ENCODE assay signal across 21 mouse cellular contexts in the genomic region with DNA sequence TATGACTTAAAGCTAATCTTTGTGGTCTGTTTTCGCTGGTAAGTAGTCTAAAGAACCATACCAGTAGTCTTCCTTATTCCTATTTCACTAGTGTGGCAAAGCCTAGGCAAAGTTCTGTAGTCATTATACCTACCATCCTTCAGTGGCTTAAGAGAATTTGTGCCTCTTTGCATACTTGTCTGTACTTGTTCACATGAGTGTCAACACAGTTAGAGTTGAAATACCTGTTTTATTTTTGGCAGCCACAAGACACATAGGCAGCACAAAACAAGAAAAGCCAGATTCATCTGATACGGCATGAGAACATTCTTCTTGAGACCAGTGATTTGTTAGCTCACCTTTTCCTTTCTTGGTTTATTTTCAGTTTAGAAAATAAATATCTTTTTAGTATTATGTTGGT. TPM values are rescaled to one million over a fixed set of nuclear protein-coding genes. Genes with fewer than 3 reads are reported as not detected.
DNase-seq lines count a peak whose midpoint lies in the region; ATAC-seq and TF ChIP-seq lines count a peak whose summit lies in the region.
"Had no signal": no experiment of that assay in that cellular context is flagged by ENCODE, and none has a peak within 500 bp of the region (broad histone marks: within the 10 kb centered on the region; RNA-seq: fewer than 3 reads in every experiment).

No protein-coding gene starts in this region.

- TF ChIP-seq POLR2A in kidney, adult 2 months (IDR thresholded peaks at IDR 0.05; ENCODE audit: low read depth, low read length) = no peak

- 75% methylated on average over 2 of the region's 2 CpGs for WGBS in kidney, adult 2 months
- WGBS in lung, embryonic 16.5 days = 73% methylated on average over 2 of the region's 2 CpGs

- H3K9ac ChIP-seq in lung, embryonic 16.5 days (ENCODE audit: low read length) = no peak overlapping the region
- H3K9ac ChIP-seq: forebrain, embryonic 12.5 days; heart, embryonic 12.5 days; hindbrain, embryonic 12.5 days had no signal

- H3K9me3 ChIP-seq in lung, embryonic 16.5 days (ENCODE audit: control insufficient read depth, low read length) = no peaks in the 10 kb centered on the region
- H3K9me3 ChIP-seq: forebrain, embryonic 12.5 days; heart, embryonic 12.5 days; hindbrain, embryonic 12.5 days had no signal

- TF ChIP-seq CTCF in kidney, adult 2 months (conservative IDR thresholded peaks at IDR 0.05; ENCODE audit: insufficient read depth, insufficient read length, low read depth, low read length) = no peak

- ATAC-seq in lung, embryonic 16.5 days (ENCODE audit: low read depth) = peak; percentile 59; the same call in 1 of the 2 replicates
- no peak for ATAC-seq in megakaryocyte-erythroid progenitor cell, adult 5-6 weeks (replicated peaks; ENCODE audit: low FRiP score, low TSS enrichment, poor library complexity, severe bottlenecking)
- ATAC-seq: forebrain, embryonic 16.5 days; hindbrain, embryonic 16.5 days; Patski had no signal

- H3K27me3 ChIP-seq in kidney, adult 2 months (replicated peaks; ENCODE audit: control insufficient read depth, insufficient read depth, low read length) = no peaks in the 10 kb centered on the region
- H3K27me3 ChIP-seq in lung, embryonic 16.5 days (ENCODE audit: control insufficient read depth, insufficient read depth, low read depth, low read length) = no peaks in the 10 kb centered on the region
- H3K27me3 ChIP-seq: CH12.LX; forebrain, embryonic 12.5 days; heart, embryonic 12.5 days; hindbrain, embryonic 12.5 days; Patski had no signal

- peaks cover 11% of the 10 kb centered on the region; the same call in 1 of the 2 replicates for H3K4me1 ChIP-seq in kidney, adult 2 months (ENCODE audit: control insufficient read depth, insufficient read depth, low read length)
- peaks cover 2% of the 10 kb centered on the region; the same call in 1 of the 2 replicates for H3K4me1 ChIP-seq in lung, embryonic 16.5 days (replicated peaks; ENCODE audit: control insufficient read depth, insufficient read depth, low read length)

- H3K27ac ChIP-seq in kidney, adult 2 months (ENCODE audit: insufficient read depth, low read depth, low read length) = no peak overlapping the region
- no peak overlapping the region for H3K27ac ChIP-seq in lung, embryonic 16.5 days (ENCODE audit: low read length)
- H3K27ac ChIP-seq: forebrain, embryonic 12.5 days; hindbrain, embryonic 12.5 days had no signal

- H3K4me2 ChIP-seq in lung, embryonic 16.5 days (ENCODE audit: low read depth, low read length) = no peak overlapping the region
- H3K4me2 ChIP-seq: forebrain, embryonic 12.5 days; heart, embryonic 12.5 days; hindbrain, embryonic 12.5 days had no signal

- peaks cover 2% of the 10 kb centered on the region; the same call in 1 of the 2 replicates for H3K36me3 ChIP-seq in kidney, adult 2 months (ENCODE audit: control insufficient read depth, insufficient read depth, low read length)
- peaks cover 6% of the 10 kb centered on the region for H3K36me3 ChIP-seq in lung, embryonic 16.5 days (ENCODE audit: control insufficient read depth, insufficient read depth, low read length)
- H3K36me3 ChIP-seq: hindbrain, embryonic 12.5 days had no signal

- H3K4me3 ChIP-seq in kidney, adult 2 months (ENCODE audit: insufficient read depth, low read depth, low read length) = no peak overlapping the region
- no peak overlapping the region for H3K4me3 ChIP-seq in lung, embryonic 16.5 days (ENCODE audit: low read length)
- H3K4me3 ChIP-seq: forebrain, embryonic 12.5 days; heart, embryonic 12.5 days; hindbrain, embryonic 12.5 days had no signal

- peak; percentile 33 for DNase-seq in kidney, adult 2 months
- DNase-seq in kidney, postnatal 4 days = no peak
- DNase-seq in lung, postnatal 14 days = no peak
- DNase-seq in fat pad, adult 2 months (ENCODE audit: extremely low read depth, low read depth, low spot score) = peak; percentile 95
- DNase-seq in lung, postnatal 36 days = peak; percentile 68
- DNase-seq: adrenal gland, adult 2 months; adrenal gland, postnatal 25 days; cerebellum, adult 18-20 months; cerebellum, adult 9-11 months; cerebellum, postnatal 36 days; gastrocnemius, postnatal 14 days; heart, postnatal 4 days had no signal

RNA-seq across cellular contexts. Expression of gene Col4a3bp, which starts 31.8 kb away (rescaled TPM):
- 13.1 and 13.6 TPM in 2 replicates for polyA plus RNA-seq in kidney, adult 2 months (2012; rRNA removed)
- 9.2 and 10.3 TPM in 2 replicates for polyA plus RNA-seq in lung, embryonic 16.5 days (2015; fragmentation: Nextera tagmentation; extraction: Ambion mirVana)
- 24.5 and 28.2 TPM in 2 replicates for total RNA-seq in megakaryocyte-erythroid progenitor cell, adult 5-6 weeks (2014; fragmentation: Nextera tagmentation)
- 42.6 and 56.8 TPM in 2 replicates for total RNA-seq in megakaryocyte-erythroid progenitor cell, adult 5-6 weeks (2017)

RNA-seq across cellular contexts. Expression of gene Polk, which starts 31.8 kb away (rescaled TPM):
- 1.7 and 1.9 TPM in 2 replicates for polyA plus RNA-seq in kidney, adult 2 months (2012; rRNA removed)
- 9.9 and 10.5 TPM in 2 replicates for polyA plus RNA-seq in lung, embryonic 16.5 days (2015; fragmentation: Nextera tagmentation; extraction: Ambion mirVana)
- total RNA-seq in megakaryocyte-erythroid progenitor cell, adult 5-6 weeks (2014; fragmentation: Nextera tagmentation) = 9.6 and 13.2 TPM in 2 replicates
- 14.9 and 22.9 TPM in 2 replicates for total RNA-seq in megakaryocyte-erythroid progenitor cell, adult 5-6 weeks (2017)

Comparison
In these comparisons a context has a peak if more than half of its experiments do, and no peak if none do; other contexts are left out.
1. DNase-seq: peak in kidney, adult 2 months (single experiment), fat pad, adult 2 months (single experiment) and lung, postnatal 36 days (single experiment); none in kidney, postnatal 4 days (0 of 2) and lung, postnatal 14 days (single experiment).